Mouse (Mus musculus) forebrain, embryonic 11.5 days (tissue): ENCODE measurements around the gene Il31ra. TPM values are rescaled to one million over a fixed set of nuclear protein-coding genes. Genes with fewer than 3 reads are reported as not detected.

Experiments used
- ATAC-seq: fragments of 200-750 bp; cut with Nextera tagmentation; replicated peaks from 2 replicates; pipeline ENCODE4 v1.8.0; 2017; ENCODE audit warnings: moderate TSS enrichment; ENCODE audit not compliant: low FRiP score
- DNase-seq: peaks from one replicate; pipeline ENCODE4 v3.0.0-alpha.2; 2017; ENCODE audit warnings: low spot score
- H3K27ac ChIP-seq: fragments of 300-500 bp; sonication (generic); 2 replicates; pipeline ENCODE4 v1.5.1; 2014; ENCODE audit warnings: low read depth, low read length
- H3K27me3 ChIP-seq: fragments of 300-500 bp; sonication (generic); 2 replicates; pipeline ENCODE4 v1.6.1; 2014; ENCODE audit warnings: mild to moderate bottlenecking, low read length, mixed read lengths; ENCODE audit not compliant: control insufficient read depth, insufficient read depth
- H3K36me3 ChIP-seq: fragments of 300-500 bp; sonication (generic); 2 replicates; pipeline ENCODE4 v1.6.1; 2014; ENCODE audit warnings: mild to moderate bottlenecking, low read length, moderate library complexity, mixed read lengths; ENCODE audit not compliant: control insufficient read depth, insufficient read depth
- H3K4me1 ChIP-seq: fragments of 300-500 bp; sonication (generic); replicated peaks from 2 replicates; pipeline ENCODE4 v1.6.1; 2014; ENCODE audit warnings: low read length, mixed read lengths; ENCODE audit not compliant: control insufficient read depth, insufficient read depth
- H3K4me2 ChIP-seq: fragments of 300-500 bp; sonication (generic); 2 replicates; pipeline ENCODE4 v1.6.1; 2014; ENCODE audit warnings: low read depth, mild to moderate bottlenecking, low read length, moderate library complexity, mixed read lengths; ENCODE audit not compliant: severe bottlenecking
- H3K4me3 ChIP-seq: fragments of 300-500 bp; sonication (generic); 2 replicates; pipeline ENCODE4 v1.5.1; 2014; ENCODE audit warnings: low read depth, low read length
- H3K9ac ChIP-seq: fragments of 300-500 bp; sonication (generic); 2 replicates; pipeline ENCODE4 v1.6.1; 2014; ENCODE audit warnings: low read length
- H3K9me3 ChIP-seq: fragments of 300-500 bp; sonication (generic); 2 replicates; pipeline ENCODE4 v1.6.1; 2016; ENCODE audit warnings: low read length, mixed read lengths; ENCODE audit not compliant: control insufficient read depth
- WGBS: fragments of 180-500 bp; shearing (Covaris S2); extraction: QIAGEN DNeasy Blood & Tissue Kit; methylation state at CpG from one replicate; pipeline ENCODE4 v1.1.7; 2014; 5-methylcytosine and 5-hydroxymethylcytosine counted together
- polyA plus RNA-seq: library from polyadenylated mRNA; unstranded; fragments of >200 nt; fragmentation: Nextera tagmentation; extraction: Ambion mirVana; gene quantifications from 2 replicates; pipeline ENCODE4 v1.2.1, GENCODE M21; 2014

The Il31ra gene
- polyA plus RNA-seq, 1 experiment from 2014 or later = not detected

GRCm38 (mm10) chr13:112494590-112494989 is 99.6 kb downstream of the Il31ra start:
- Histone ChIP-seq H3K27ac (no peak overlapping the region), H3K9me3 (no peaks in the 10 kb centered on the region), H3K4me1 (no peaks in the 10 kb centered on the region), H3K4me2 (no peak overlapping the region), H3K27me3 (no peaks in the 10 kb centered on the region), H3K9ac (no peak overlapping the region), H3K4me3 (no peak overlapping the region), H3K36me3 (no peaks in the 10 kb centered on the region; the same call in 1 of the 2 replicates)
- no peak for ATAC-seq
- DNase-seq = no peak
- WGBS = 94% methylated on average over 12 of the region's 12 CpGs

GRCm38 (mm10) chr13:112492285-112492678 is 101.9 kb downstream of the Il31ra start:
- H3K4me2 ChIP-seq = no peak overlapping the region
- H3K36me3 ChIP-seq = no peaks in the 10 kb centered on the region; the same call in 1 of the 2 replicates
- ATAC-seq (no peak), DNase-seq (no peak)
- no peak overlapping the region for H3K4me3 ChIP-seq
- 93% methylated on average over 1 of the region's 1 CpGs for WGBS
- H3K4me1 ChIP-seq = no peaks in the 10 kb centered on the region
- no peaks in the 10 kb centered on the region for H3K9me3 ChIP-seq
- no peaks in the 10 kb centered on the region for H3K27me3 ChIP-seq
- H3K27ac ChIP-seq = no peak overlapping the region
- no peak overlapping the region for H3K9ac ChIP-seq

- H3K36me3 ChIP-seq = no peaks in the 10 kb centered on the region; the same call in 1 of the 2 replicates
- WGBS = 91% methylated on average over 14 of the region's 14 CpGs
Observed at GRCm38 (mm10) chr13:112491636-112492284, 102.4 kb downstream of the Il31ra start.

GRCm38 (mm10) chr13:112490036-112490435 is 104.1 kb downstream of the Il31ra start:
- Histone ChIP-seq H3K4me3 (no peak overlapping the region), H3K4me2 (no peak overlapping the region), H3K27ac (no peak overlapping the region), H3K9ac (no peak overlapping the region), H3K4me1 (no peaks in the 10 kb centered on the region), H3K27me3 (no peaks in the 10 kb centered on the region), H3K9me3 (no peaks in the 10 kb centered on the region), H3K36me3 (no peaks in the 10 kb centered on the region; the same call in 1 of the 2 replicates)
- WGBS = 91% methylated on average over 3 of the region's 3 CpGs
- ATAC-seq (no peak), DNase-seq (no peak)

More at GRCm38 (mm10) chr13:112491636-112492284, 102.4 kb downstream of the Il31ra start:
- H3K4me3 ChIP-seq = no peak overlapping the region
- no peaks in the 10 kb centered on the region for H3K9me3 ChIP-seq
- ATAC-seq (no peak), DNase-seq (no peak)
- no peak overlapping the region for H3K27ac ChIP-seq
- H3K27me3 ChIP-seq = no peaks in the 10 kb centered on the region
- no peaks in the 10 kb centered on the region for H3K4me1 ChIP-seq
- H3K4me2 ChIP-seq = no peak overlapping the region
- no peak overlapping the region for H3K9ac ChIP-seq

GRCm38 (mm10) chr13:112486676-112487075 is 107.5 kb downstream of the Il31ra start:
- no peaks in the 10 kb centered on the region for H3K4me1 ChIP-seq
- no peak overlapping the region for H3K27ac ChIP-seq
- H3K9ac ChIP-seq = no peak overlapping the region
- H3K36me3 ChIP-seq = no peaks in the 10 kb centered on the region; the same call in 1 of the 2 replicates
- 92% methylated on average over 5 of the region's 5 CpGs for whole genome bisulfite sequencing
- H3K9me3 ChIP-seq = no peaks in the 10 kb centered on the region
- H3K4me2 ChIP-seq = no peak overlapping the region
- DNase-seq (no peak), ATAC-seq (no peak)
- H3K27me3 ChIP-seq = no peaks in the 10 kb centered on the region
- no peak overlapping the region for H3K4me3 ChIP-seq

GRCm38 (mm10) chr13:112486236-112486635 is 107.9 kb downstream of the Il31ra start:
- no peaks in the 10 kb centered on the region for H3K27me3 ChIP-seq
- H3K36me3 ChIP-seq = no peaks in the 10 kb centered on the region; the same call in 1 of the 2 replicates
- no peak overlapping the region for H3K4me3 ChIP-seq
- 94% methylated on average over 5 of the region's 5 CpGs for WGBS
- H3K4me2 ChIP-seq = no peak overlapping the region
- H3K9me3 ChIP-seq = no peaks in the 10 kb centered on the region
- no peak overlapping the region for H3K27ac ChIP-seq
- H3K4me1 ChIP-seq = no peaks in the 10 kb centered on the region
- ATAC-seq (no peak), DNase-seq (no peak)
- no peak overlapping the region for H3K9ac ChIP-seq

GRCm38 (mm10) chr13:112483015-112483414 is 111.1 kb downstream of the Il31ra start:
- H3K4me3 ChIP-seq = no peak overlapping the region
- no peak for ATAC-seq
- no peaks in the 10 kb centered on the region for H3K9me3 ChIP-seq
- H3K9ac ChIP-seq = no peak overlapping the region
- H3K4me1 ChIP-seq = no peaks in the 10 kb centered on the region
- H3K27ac ChIP-seq = no peak overlapping the region
- WGBS = 94% methylated on average over 7 of the region's 7 CpGs
- no peak for DNase-seq
- H3K4me2 ChIP-seq = no peak overlapping the region
- no peaks in the 10 kb centered on the region for H3K27me3 ChIP-seq
- no peaks in the 10 kb centered on the region; the same call in 1 of the 2 replicates for H3K36me3 ChIP-seq

GRCm38 (mm10) chr13:112482525-112482924 is 111.6 kb downstream of the Il31ra start:
- no peaks in the 10 kb centered on the region for H3K9me3 ChIP-seq
- 89% methylated on average over 5 of the region's 5 CpGs for WGBS
- H3K4me2 ChIP-seq = no peak overlapping the region
- no peak for DNase-seq
- H3K4me1 ChIP-seq = no peaks in the 10 kb centered on the region
- H3K9ac ChIP-seq = no peak overlapping the region
- no peaks in the 10 kb centered on the region; the same call in 1 of the 2 replicates for H3K36me3 ChIP-seq
- no peak overlapping the region for H3K27ac ChIP-seq
- no peaks in the 10 kb centered on the region for H3K27me3 ChIP-seq
- no peak for ATAC-seq
- H3K4me3 ChIP-seq = no peak overlapping the region

- Histone ChIP-seq H3K9me3 (no peaks in the 10 kb centered on the region), H3K4me2 (no peak overlapping the region), H3K9ac (no peak overlapping the region), H3K36me3 (no peaks in the 10 kb centered on the region), H3K4me3 (no peak overlapping the region), H3K4me1 (no peaks in the 10 kb centered on the region), H3K27me3 (no peaks in the 10 kb centered on the region), H3K27ac (no peak overlapping the region)
- ATAC-seq = no peak
- no peak for DNase-seq
- 94% methylated on average over 15 of the region's 15 CpGs for WGBS
Observed at GRCm38 (mm10) chr13:112479926-112480325, 114.2 kb downstream of the Il31ra start.
